Mouse (Mus musculus) midbrain, embryonic 15.5 days (tissue): Measurements from ENCODE around the gene Tram2. TPM values are rescaled to one million over a fixed set of nuclear protein-coding genes. Genes with fewer than 3 reads are reported as not detected.
A peak's percentile ranks its signal among the peaks of the same experiment; 100 is the strongest.

ENCODE experiments used
- ATAC-seq: fragments of 200-750 bp; cut with Nextera tagmentation; replicated peaks from 2 replicates; pipeline ENCODE4 v1.8.0; 2017; ENCODE audit warnings: moderate TSS enrichment
- H3K27ac ChIP-seq: fragments of 300-500 bp; sonication (generic); 2 replicates; pipeline ENCODE4 v1.5.1; 2015; ENCODE audit warnings: mild to moderate bottlenecking, inconsistent platforms
- H3K27me3 ChIP-seq: fragments of 300-500 bp; sonication (generic); replicated peaks from 2 replicates; pipeline ENCODE4 v1.6.1; 2015; ENCODE audit warnings: inconsistent platforms
- H3K36me3 ChIP-seq: fragments of 300-500 bp; sonication (generic); replicated peaks from 2 replicates; pipeline ENCODE4 v1.6.1; 2015; ENCODE audit warnings: inconsistent platforms
- H3K4me1 ChIP-seq: fragments of 300-500 bp; sonication (generic); 2 replicates; pipeline ENCODE4 v1.6.1; 2015; ENCODE audit warnings: inconsistent platforms
- H3K4me2 ChIP-seq: fragments of 300-500 bp; sonication (generic); 2 replicates; pipeline ENCODE4 v1.6.1; 2015; ENCODE audit warnings: inconsistent platforms, mild to moderate bottlenecking, moderate library complexity
- H3K4me3 ChIP-seq: fragments of 300-500 bp; sonication (generic); 2 replicates; pipeline ENCODE4 v1.5.1; 2015; ENCODE audit warnings: mild to moderate bottlenecking, inconsistent platforms
- H3K9ac ChIP-seq: fragments of 300-500 bp; sonication (generic); 2 replicates; pipeline ENCODE4 v1.6.1; 2015; ENCODE audit warnings: mild to moderate bottlenecking, inconsistent platforms
- H3K9me3 ChIP-seq: fragments of 300-500 bp; sonication (generic); 2 replicates; pipeline ENCODE4 v1.6.1; 2016; ENCODE audit warnings: inconsistent platforms
- WGBS: fragments of 180-500 bp; shearing (Covaris S2); methylation state at CpG from one replicate; pipeline ENCODE4 v1.1.7; 2015; ENCODE audit warnings: mixed read lengths; 5-methylcytosine and 5-hydroxymethylcytosine counted together
- polyA plus RNA-seq: library from polyadenylated mRNA; unstranded; fragments of >200 nt; fragmentation: Nextera tagmentation; extraction: Ambion mirVana; gene quantifications from 2 replicates; pipeline ENCODE4 v1.2.1, GENCODE M21; 2015

Tram2 gene
- polyA plus RNA-seq = 2.0 and 2.1 TPM in 2 replicates

- peak within 1 kb of the TSS; percentile 67 for H3K4me2 ChIP-seq
- H3K27ac ChIP-seq = peak within 1 kb of the TSS; percentile 81
- peak; percentile 96 for ATAC-seq
- peaks cover 9% of the 10 kb centered on the region for H3K4me1 ChIP-seq
- H3K36me3 ChIP-seq = no peaks in the 10 kb centered on the region
- WGBS = 1% methylated on average over 45 of the region's 52 CpGs
- H3K9me3 ChIP-seq = no peaks in the 10 kb centered on the region
- peak within 1 kb of the TSS; percentile 75 for H3K4me3 ChIP-seq
- peak within 1 kb of the TSS; percentile 68 for H3K9ac ChIP-seq
- no peaks in the 10 kb centered on the region for H3K27me3 ChIP-seq
These were observed at the start of gene Tram2 for GRCm38 (mm10) chr1:21079217-21079773. Gene Tram2, minus strand, starts transcription at chr1:21079229.

GRCm38 (mm10) chr1:21124713-21125336 lies 45.8 kb upstream of the Tram2 start:
- WGBS = 88% methylated on average over 14 of the region's 14 CpGs
- no peak overlapping the region for H3K9ac ChIP-seq
- H3K36me3 ChIP-seq = no peaks in the 10 kb centered on the region
- ATAC-seq = no peak
- no peak overlapping the region for H3K4me2 ChIP-seq
- no peak overlapping the region for H3K27ac ChIP-seq
- H3K27me3 ChIP-seq = no peaks in the 10 kb centered on the region
- H3K4me1 ChIP-seq = no peaks in the 10 kb centered on the region
- H3K9me3 ChIP-seq = no peaks in the 10 kb centered on the region
- no peak overlapping the region for H3K4me3 ChIP-seq

- Histone ChIP-seq H3K4me3 (no peak overlapping the region), H3K9ac (no peak overlapping the region), H3K27ac (no peak overlapping the region), H3K27me3 (no peaks in the 10 kb centered on the region), H3K4me1 (no peaks in the 10 kb centered on the region), H3K36me3 (no peaks in the 10 kb centered on the region), H3K4me2 (no peak overlapping the region), H3K9me3 (no peaks in the 10 kb centered on the region)
- WGBS = 86% methylated on average over 4 of the region's 4 CpGs
- ATAC-seq = no peak
These were observed 24.8 kb upstream of the Tram2 start for GRCm38 (mm10) chr1:21103784-21104183.

DNA sequence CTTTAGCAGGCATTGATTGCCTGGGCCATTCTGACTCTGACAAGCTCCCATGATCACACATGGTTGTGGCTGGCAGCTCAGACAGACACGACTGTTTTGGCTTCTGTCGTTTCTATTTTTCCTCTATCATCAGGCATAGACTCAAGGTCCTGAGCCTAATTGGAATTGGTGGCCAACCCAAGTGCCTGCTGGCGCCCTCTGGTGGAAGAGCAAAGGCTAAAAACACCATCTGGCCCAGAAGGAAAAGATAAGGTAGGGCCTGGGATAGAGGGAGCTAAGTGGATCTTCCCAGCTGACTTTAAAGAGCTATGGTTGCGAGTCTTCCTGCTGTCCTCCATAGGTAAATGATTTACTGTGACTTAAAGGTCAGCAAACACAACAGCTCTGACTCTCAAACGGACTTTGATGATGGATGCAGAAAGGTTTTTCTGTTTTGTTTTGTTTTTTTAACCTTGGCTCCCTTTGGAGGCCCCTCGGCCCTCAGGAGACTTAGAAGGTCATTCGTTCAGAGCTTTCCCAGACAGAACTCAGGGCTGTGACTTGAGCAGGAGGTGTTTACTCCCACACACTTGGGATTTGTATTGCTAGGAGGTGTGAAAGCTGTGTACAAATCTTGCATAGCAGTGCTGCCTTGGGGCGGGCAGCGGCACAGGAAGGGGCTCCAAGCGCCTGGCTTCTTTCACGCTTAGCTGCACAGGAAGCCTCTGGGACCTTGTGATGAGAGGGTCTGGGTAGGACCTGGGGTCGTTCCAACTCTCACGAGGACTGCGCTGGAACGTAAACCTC lies 22.4 kb upstream of the Tram2 start:
- Histone ChIP-seq H3K4me2 (no peak overlapping the region), H3K4me3 (no peak overlapping the region), H3K27ac (no peak overlapping the region), H3K9ac (no peak overlapping the region), H3K9me3 (no peaks in the 10 kb centered on the region), H3K4me1 (no peaks in the 10 kb centered on the region), H3K27me3 (no peaks in the 10 kb centered on the region), H3K36me3 (no peaks in the 10 kb centered on the region)
- 54% methylated on average over 15 of the region's 15 CpGs for WGBS
- ATAC-seq = no peak

GRCm38 (mm10) chr1:21100726-21101125 lies 21.7 kb upstream of the Tram2 start:
- Histone ChIP-seq H3K9me3 (no peaks in the 10 kb centered on the region), H3K27me3 (no peaks in the 10 kb centered on the region), H3K27ac (no peak overlapping the region), H3K9ac (no peak overlapping the region), H3K4me2 (no peak overlapping the region), H3K4me3 (no peak overlapping the region), H3K36me3 (no peaks in the 10 kb centered on the region), H3K4me1 (no peaks in the 10 kb centered on the region)
- no peak for ATAC-seq
- WGBS = 90% methylated on average over 4 of the region's 4 CpGs

GRCm38 (mm10) chr1:21097001-21097989 lies 18.3 kb upstream of the Tram2 start:
- H3K27me3 ChIP-seq = no peaks in the 10 kb centered on the region
- H3K4me1 ChIP-seq = no peaks in the 10 kb centered on the region
- no peak overlapping the region for H3K27ac ChIP-seq
- 87% methylated on average over 23 of the region's 23 CpGs for WGBS
- no peaks in the 10 kb centered on the region for H3K9me3 ChIP-seq
- ATAC-seq = no peak
- no peak overlapping the region for H3K4me2 ChIP-seq
- H3K36me3 ChIP-seq = no peaks in the 10 kb centered on the region
- no peak overlapping the region for H3K4me3 ChIP-seq
- no peak overlapping the region for H3K9ac ChIP-seq

DNA sequence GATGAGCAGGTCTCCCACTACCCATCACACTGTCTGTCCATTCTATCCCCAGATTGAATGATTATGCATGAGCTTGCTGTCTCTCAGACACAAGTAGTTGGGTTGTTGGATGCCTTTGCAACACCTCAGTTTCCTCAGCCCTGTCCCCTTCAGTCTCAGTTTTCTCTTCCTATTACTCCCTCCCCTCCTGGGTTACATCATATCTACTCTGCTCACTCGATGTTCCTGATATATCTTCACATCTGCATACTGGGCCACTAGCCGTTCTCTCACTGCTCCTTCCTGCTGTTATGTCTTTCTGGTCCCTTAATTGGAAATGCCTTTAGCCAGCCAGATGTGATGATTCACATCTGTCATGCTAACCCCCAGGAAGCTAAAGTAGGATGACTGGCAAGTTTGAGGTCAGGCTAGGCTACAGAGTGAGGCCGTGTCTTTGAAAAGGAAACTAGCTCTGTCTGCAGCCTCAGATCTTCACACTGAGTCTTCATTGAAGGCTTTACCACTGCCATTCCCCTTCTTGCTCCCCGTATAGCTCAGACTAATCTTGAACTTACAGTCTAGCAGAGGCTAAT lies 15.7 kb upstream of the Tram2 start:
- WGBS = 76% methylated on average over 4 of the region's 4 CpGs
- no peak overlapping the region for H3K9ac ChIP-seq
- no peak for ATAC-seq

DNA sequence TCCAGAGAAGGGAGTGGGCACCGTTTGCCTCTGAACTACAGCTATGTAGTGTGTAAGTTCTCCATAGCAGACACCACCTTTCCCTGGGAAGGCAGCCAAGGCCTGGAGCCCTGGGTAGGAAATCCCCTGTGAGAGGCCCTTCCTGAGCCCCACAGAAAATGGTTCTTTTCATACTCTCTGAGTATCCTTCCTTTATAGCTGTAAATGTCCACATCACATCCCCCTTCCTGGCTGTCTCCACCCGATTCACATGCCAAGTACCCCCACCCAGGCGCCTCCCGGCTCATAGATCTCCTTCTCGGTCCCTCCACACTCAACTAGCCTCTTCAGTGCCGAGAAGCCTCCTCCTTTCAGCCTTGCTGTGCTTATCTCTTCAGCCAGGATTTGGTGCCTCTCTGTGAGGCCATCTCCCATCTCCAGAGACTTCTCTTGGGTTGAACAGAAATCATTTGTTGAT lies 10.7 kb upstream of the Tram2 start:
- Histone ChIP-seq H3K36me3 (no peaks in the 10 kb centered on the region), H3K4me3 (no peak overlapping the region), H3K27me3 (no peaks in the 10 kb centered on the region), H3K9me3 (no peaks in the 10 kb centered on the region), H3K4me1 (no peaks in the 10 kb centered on the region), H3K27ac (0 out of 2 replicates have a peak overlapping the region, but pooled peaks have one; percentile 20), H3K9ac (no peak overlapping the region), H3K4me2 (no peak overlapping the region)
- 76% methylated on average over 6 of the region's 6 CpGs for WGBS
- peak; percentile 67; the same call in 1 of the 2 replicates for ATAC-seq

More for the DNA sequence above, 15.7 kb upstream of the Tram2 start:
- H3K4me3 ChIP-seq = no peak overlapping the region
- H3K36me3 ChIP-seq = no peaks in the 10 kb centered on the region
- H3K9me3 ChIP-seq = no peaks in the 10 kb centered on the region
- H3K4me1 ChIP-seq = no peaks in the 10 kb centered on the region
- no peaks in the 10 kb centered on the region for H3K27me3 ChIP-seq
- no peak overlapping the region for H3K4me2 ChIP-seq
- no peak overlapping the region for H3K27ac ChIP-seq

DNA sequence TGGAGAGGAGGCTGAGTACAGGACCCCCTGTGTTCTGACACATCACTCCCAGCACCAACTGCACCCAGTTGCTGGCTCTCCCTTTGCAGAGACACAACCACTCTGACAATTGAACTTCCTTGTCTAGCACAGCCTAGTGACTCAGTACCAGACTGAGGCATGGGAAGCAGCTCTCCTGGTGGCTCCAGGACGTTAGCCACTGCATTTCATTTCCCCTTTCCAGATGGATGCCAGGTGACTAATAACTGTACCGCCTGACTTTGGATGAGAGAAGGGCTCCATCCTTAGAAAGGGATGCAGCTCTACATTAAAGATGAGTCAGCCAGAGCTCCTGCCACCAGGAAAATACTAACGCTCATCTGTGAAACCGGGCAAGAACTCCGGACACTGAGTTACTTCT lies 7.3 kb upstream of the Tram2 start:
- no peak for ATAC-seq
- Histone ChIP-seq H3K4me3 (no peak overlapping the region), H3K4me1 (no peaks in the 10 kb centered on the region), H3K27ac (no peak overlapping the region), H3K4me2 (no peak overlapping the region), H3K36me3 (no peaks in the 10 kb centered on the region), H3K9me3 (no peaks in the 10 kb centered on the region), H3K9ac (no peak overlapping the region), H3K27me3 (no peaks in the 10 kb centered on the region)
- 88% methylated on average over 5 of the region's 5 CpGs for WGBS

DNA sequence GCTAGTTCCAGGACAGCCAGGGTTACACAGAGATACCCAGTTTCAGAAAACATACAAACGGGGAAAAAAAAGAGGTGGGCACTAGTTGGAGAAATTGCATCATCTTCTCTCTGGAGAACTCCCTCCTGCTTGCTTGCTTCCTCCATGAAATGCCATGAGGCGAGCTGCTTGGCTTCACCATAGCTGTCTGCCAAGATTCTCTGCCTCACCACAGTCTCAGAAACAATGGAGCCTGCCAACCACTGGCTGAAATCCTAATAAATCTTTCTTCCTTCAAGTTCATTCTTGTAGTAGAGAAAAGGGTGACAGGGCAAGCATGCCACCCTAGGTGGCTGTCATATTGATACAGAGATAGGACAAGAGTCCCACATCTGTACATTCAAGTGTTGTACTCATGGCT lies 5.6 kb upstream of the Tram2 start:
- ATAC-seq = no peak
- no peaks in the 10 kb centered on the region for H3K27me3 ChIP-seq

GRCm38 (mm10) chr1:21080362-21080761 lies 1.3 kb upstream of the Tram2 start:
- ATAC-seq = no peak

More for the DNA sequence above, 5.6 kb upstream of the Tram2 start:
- H3K4me2 ChIP-seq = no peak overlapping the region
- H3K9ac ChIP-seq = no peak overlapping the region
- no peaks in the 10 kb centered on the region for H3K9me3 ChIP-seq
- H3K4me3 ChIP-seq = no peak overlapping the region
- H3K36me3 ChIP-seq = no peaks in the 10 kb centered on the region
- H3K4me1 ChIP-seq = peaks cover under 1% of the 10 kb centered on the region; the same call in 1 of the 2 replicates
- 68% methylated on average over 2 of the region's 2 CpGs for WGBS
- H3K27ac ChIP-seq = no peak overlapping the region

More at GRCm38 (mm10) chr1:21080362-21080761, 1.3 kb upstream of the Tram2 start:
- no peak overlapping the region for H3K4me2 ChIP-seq
- no peaks in the 10 kb centered on the region for H3K27me3 ChIP-seq
- no peak overlapping the region for H3K27ac ChIP-seq
- H3K4me3 ChIP-seq = no peak overlapping the region
- no peaks in the 10 kb centered on the region for H3K9me3 ChIP-seq
- peaks cover 6% of the 10 kb centered on the region for H3K4me1 ChIP-seq
- no peaks in the 10 kb centered on the region for H3K36me3 ChIP-seq
- no peak overlapping the region for H3K9ac ChIP-seq
- WGBS = 92% methylated on average over 12 of the region's 12 CpGs
